Mouse (Mus musculus): ENCODE data around the gene Usp43. TPM values are rescaled to one million over a fixed set of nuclear protein-coding genes. Genes with fewer than 3 reads are reported as not detected.
A peak's percentile ranks its signal among the peaks of the same experiment; 100 is the strongest.

Usp43 gene
- polyA plus RNA-seq, 1 experiment: 6.7 TPM

- Histone ChIP-seq H3K4me1 (ENCODE audit: control insufficient read depth, insufficient read depth, low read length) (peaks cover 2% of the 10 kb centered on the region), H3K27ac (ENCODE audit: insufficient read depth, low read length) (no peak overlapping the region), H3K27me3 (ENCODE audit: control insufficient read depth, insufficient read depth, low read length, poor library complexity, severe bottlenecking) (no peaks in the 10 kb centered on the region), H3K9me3 (replicated peaks; ENCODE audit: control insufficient read depth, insufficient read depth, low read length, poor library complexity, severe bottlenecking) (no peaks in the 10 kb centered on the region), H3K4me3 (ENCODE audit: low read depth, low read length) (no peak overlapping the region), H3K9ac (ENCODE audit: low read depth, poor library complexity, severe bottlenecking) (no peak overlapping the region), H3K36me3 (ENCODE audit: control insufficient read depth, insufficient read depth, low read length, poor library complexity, severe bottlenecking) (no peaks in the 10 kb centered on the region; the same call in 1 of the 2 replicates)
- no peak for TF ChIP-seq CTCF (IDR thresholded peaks at IDR 0.05; ENCODE audit: low read depth, low read length)
- no peak for TF ChIP-seq POLR2A (IDR thresholded peaks at IDR 0.05; ENCODE audit: insufficient read depth, low read length)
- no peak for TF ChIP-seq EP300 (IDR thresholded peaks at IDR 0.05; ENCODE audit: insufficient read depth, low read depth, low read length)
These were observed 110.4 kb downstream of the Usp43 start for GRCm38 (mm10) chr11:67811535-67811934.

DNA sequence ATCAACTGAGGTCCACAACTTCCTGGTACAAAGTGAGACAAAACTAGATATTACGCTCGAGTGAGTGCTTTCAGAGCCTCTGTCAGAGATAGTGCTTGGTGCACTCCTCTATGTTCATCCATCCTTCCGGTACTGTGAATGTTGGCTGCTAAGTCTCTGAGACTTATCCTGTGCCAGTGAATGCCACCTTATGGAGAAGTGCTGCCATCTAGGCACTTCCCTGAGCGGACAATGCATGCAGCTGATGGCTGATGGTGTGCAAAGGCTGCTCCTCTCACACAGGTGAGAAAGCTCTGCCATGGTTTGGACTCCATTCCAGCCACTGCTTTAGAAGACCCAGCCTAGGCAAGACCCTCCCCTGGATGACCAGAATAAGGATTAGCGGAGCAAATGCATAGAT, 113.9 kb downstream of the Usp43 start:
- H3K36me3 ChIP-seq (ENCODE audit: control insufficient read depth, insufficient read depth, low read length, poor library complexity, severe bottlenecking): no peaks in the 10 kb centered on the region; the same call in 1 of the 2 replicates
- H3K27me3 ChIP-seq (ENCODE audit: control insufficient read depth, insufficient read depth, low read length, poor library complexity, severe bottlenecking): no peaks in the 10 kb centered on the region
- H3K9ac ChIP-seq (ENCODE audit: low read depth, poor library complexity, severe bottlenecking): no peak overlapping the region
- peaks cover 2% of the 10 kb centered on the region for H3K4me1 ChIP-seq (ENCODE audit: control insufficient read depth, insufficient read depth, low read length)
- no peaks in the 10 kb centered on the region for H3K9me3 ChIP-seq (replicated peaks; ENCODE audit: control insufficient read depth, insufficient read depth, low read length, poor library complexity, severe bottlenecking)
- TF ChIP-seq CTCF (IDR thresholded peaks at IDR 0.05; ENCODE audit: low read depth, low read length) (no peak), POLR2A (IDR thresholded peaks at IDR 0.05; ENCODE audit: insufficient read depth, low read length) (no peak), EP300 (IDR thresholded peaks at IDR 0.05; ENCODE audit: insufficient read depth, low read depth, low read length) (no peak)
- H3K27ac ChIP-seq (ENCODE audit: insufficient read depth, low read length): no peak overlapping the region
- H3K4me3 ChIP-seq (ENCODE audit: low read depth, low read length): no peak overlapping the region

DNA sequence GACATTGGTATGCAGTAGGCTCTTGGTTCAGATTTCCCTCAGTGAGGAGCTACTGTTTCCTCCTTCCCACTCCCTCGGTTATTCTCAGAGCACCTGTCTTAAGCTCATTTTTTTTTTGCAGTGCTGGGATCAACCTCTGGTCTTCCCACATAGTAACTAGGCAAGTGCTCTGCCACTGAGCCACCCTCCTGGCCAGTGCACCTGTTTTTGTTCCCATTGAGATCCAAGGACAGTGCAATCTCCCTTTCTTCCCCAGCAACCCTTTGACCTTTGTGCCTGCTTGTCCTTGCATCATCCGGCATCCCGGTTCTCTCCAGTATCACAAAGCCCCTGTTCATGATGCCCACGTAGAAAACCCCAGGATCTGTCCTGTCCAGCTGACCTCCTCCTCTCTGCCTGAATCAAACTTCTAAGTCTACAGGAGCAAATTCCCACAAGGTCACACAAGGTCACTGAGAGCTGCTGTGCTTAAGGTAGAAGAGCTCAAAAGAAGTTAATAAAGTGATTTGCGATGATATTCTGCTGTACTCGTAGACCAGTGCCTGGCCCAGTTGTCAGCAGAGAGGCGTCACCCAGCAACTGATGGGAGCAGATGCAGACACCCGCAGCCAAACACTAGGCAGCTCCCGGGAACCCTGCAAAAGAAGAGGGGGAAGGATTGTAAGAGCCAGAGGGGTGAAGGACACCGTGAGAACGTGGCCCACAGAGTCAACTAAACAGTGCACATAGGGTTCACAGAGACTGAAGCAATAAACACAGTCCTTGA, 114.9 kb downstream of the Usp43 start:
- TF ChIP-seq EP300 (IDR thresholded peaks at IDR 0.05; ENCODE audit: insufficient read depth, low read depth, low read length) (no peak), POLR2A (IDR thresholded peaks at IDR 0.05; ENCODE audit: insufficient read depth, low read length) (no peak), CTCF (IDR thresholded peaks at IDR 0.05; ENCODE audit: low read depth, low read length) (no peak)
- H3K9me3 ChIP-seq (replicated peaks; ENCODE audit: control insufficient read depth, insufficient read depth, low read length, poor library complexity, severe bottlenecking): no peaks in the 10 kb centered on the region
- H3K27me3 ChIP-seq (ENCODE audit: control insufficient read depth, insufficient read depth, low read length, poor library complexity, severe bottlenecking): no peaks in the 10 kb centered on the region
- no peak overlapping the region for H3K9ac ChIP-seq (ENCODE audit: low read depth, poor library complexity, severe bottlenecking)
- peaks cover 2% of the 10 kb centered on the region for H3K4me1 ChIP-seq (ENCODE audit: control insufficient read depth, insufficient read depth, low read length)
- no peak overlapping the region for H3K27ac ChIP-seq (ENCODE audit: insufficient read depth, low read length)
- H3K4me3 ChIP-seq (ENCODE audit: low read depth, low read length): no peak overlapping the region
- no peaks in the 10 kb centered on the region; the same call in 1 of the 2 replicates for H3K36me3 ChIP-seq (ENCODE audit: control insufficient read depth, insufficient read depth, low read length, poor library complexity, severe bottlenecking)

- no peak overlapping the region for H3K4me3 ChIP-seq (ENCODE audit: low read depth, low read length)
- H3K9me3 ChIP-seq (replicated peaks; ENCODE audit: control insufficient read depth, insufficient read depth, low read length, poor library complexity, severe bottlenecking): no peaks in the 10 kb centered on the region
- H3K27ac ChIP-seq (ENCODE audit: insufficient read depth, low read length): no peak overlapping the region
- no peaks in the 10 kb centered on the region; the same call in 1 of the 2 replicates for H3K36me3 ChIP-seq (ENCODE audit: control insufficient read depth, insufficient read depth, low read length, poor library complexity, severe bottlenecking)
- no peak overlapping the region for H3K9ac ChIP-seq (ENCODE audit: low read depth, poor library complexity, severe bottlenecking)
- TF ChIP-seq POLR2A (IDR thresholded peaks at IDR 0.05; ENCODE audit: insufficient read depth, low read length) (no peak), CTCF (IDR thresholded peaks at IDR 0.05; ENCODE audit: low read depth, low read length) (peak; percentile 46)
- no peaks in the 10 kb centered on the region for H3K27me3 ChIP-seq (ENCODE audit: control insufficient read depth, insufficient read depth, low read length, poor library complexity, severe bottlenecking)
- peaks cover 2% of the 10 kb centered on the region for H3K4me1 ChIP-seq (ENCODE audit: control insufficient read depth, insufficient read depth, low read length)
These were observed 116.4 kb downstream of the Usp43 start for GRCm38 (mm10) chr11:67805538-67805937.

Other genes with a start within 250 kb of the Usp43 start
- not detected in 2 replicates for gene Rcvrn, start 226.8 kb downstream of the Usp43 start, polyA plus RNA-seq (2011; ENCODE audit: insufficient read depth, insufficient read length, low read depth, missing spikeins)
- not detected in 2 replicates for gene Glp2r, start 151.0 kb downstream of the Usp43 start, polyA plus RNA-seq (2011; ENCODE audit: insufficient read depth, insufficient read length, low read depth, missing spikeins)
- gene Gsg1l2, start 147.5 kb downstream of the Usp43 start, polyA plus RNA-seq (2011; ENCODE audit: insufficient read depth, insufficient read length, low read depth, missing spikeins): not detected in 2 replicates
- gene Dhrs7c, start 124.0 kb downstream of the Usp43 start, polyA plus RNA-seq (2011; ENCODE audit: insufficient read depth, insufficient read length, low read depth, missing spikeins): not detected in 2 replicates
- 0.66 TPM in 1 of 2 replicates, not detected in the other for gene Cfap52, start 43.5 kb upstream of the Usp43 start, polyA plus RNA-seq (2011; ENCODE audit: insufficient read depth, insufficient read length, low read depth, missing spikeins)
- gene Stx8, start 44.0 kb upstream of the Usp43 start, polyA plus RNA-seq (2011; ENCODE audit: insufficient read depth, insufficient read length, low read depth, missing spikeins): 35.8 and 37.7 TPM in 2 replicates

Measured in ES-Bruce4 (cell line).